Mouse (Mus musculus) MN1 (cell line): ENCODE results near the gene Cdk6.

ENCODE experiments used
- DNase-seq: peaks from one replicate; pipeline ENCODE4 v3.0.0-alpha.2; 2016; ENCODE audit warnings: low spot score

Cdk6 gene

GRCm38 (mm10) chr5:3574825-3575224 lies 233.5 kb downstream of the Cdk6 start:
- no peak for DNase-seq

GRCm38 (mm10) chr5:3577939-3578338 lies 236.7 kb downstream of the Cdk6 start:
- no peak for DNase-seq

- DNase-seq, result no peak
Observed at GRCm38 (mm10) chr5:3579066-3579465, 237.8 kb downstream of the Cdk6 start.
